Mouse (Mus musculus) heart, embryonic 12.5 days (tissue): Measurements from ENCODE around the gene Vps37d. TPM values are rescaled to one million over a fixed set of nuclear protein-coding genes. Genes with fewer than 3 reads are reported as not detected.

Source experiments
- ATAC-seq: fragments of 200-750 bp; cut with Nextera tagmentation; 2 replicates; pipeline ENCODE4 v1.8.0; 2017; ENCODE audit warnings: moderate TSS enrichment, moderate library complexity; ENCODE audit not compliant: insufficient number of reproducible peaks, low FRiP score
- H3K27ac ChIP-seq: fragments of 300-500 bp; sonication (generic); 2 replicates; pipeline ENCODE4 v1.5.1; 2016; ENCODE audit warnings: mild to moderate bottlenecking, moderate library complexity; ENCODE audit not compliant: poor library complexity, severe bottlenecking
- H3K27me3 ChIP-seq: fragments of 300-500 bp; sonication (generic); replicated peaks from 2 replicates; pipeline ENCODE4 v1.6.1; 2016; ENCODE audit warnings: mild to moderate bottlenecking, moderate library complexity
- H3K36me3 ChIP-seq: fragments of 300-500 bp; sonication (generic); 2 replicates; pipeline ENCODE4 v1.6.1; 2016; ENCODE audit warnings: mild to moderate bottlenecking, moderate library complexity
- H3K4me1 ChIP-seq: fragments of 300-500 bp; sonication (generic); replicated peaks from 2 replicates; pipeline ENCODE4 v1.6.1; 2016; ENCODE audit warnings: mild to moderate bottlenecking
- H3K4me2 ChIP-seq: fragments of 300-500 bp; sonication (generic); 2 replicates; pipeline ENCODE4 v1.6.1; 2016; ENCODE audit warnings: mild to moderate bottlenecking, moderate library complexity
- H3K4me3 ChIP-seq: fragments of 300-500 bp; sonication (generic); 2 replicates; pipeline ENCODE4 v1.5.1; 2016; ENCODE audit warnings: mild to moderate bottlenecking
- H3K9ac ChIP-seq: fragments of 300-500 bp; sonication (generic); 2 replicates; pipeline ENCODE4 v1.6.1; 2016; ENCODE audit warnings: mild to moderate bottlenecking, moderate library complexity
- H3K9me3 ChIP-seq: fragments of 300-500 bp; sonication (generic); replicated peaks from 2 replicates; pipeline ENCODE4 v1.6.1; 2016; ENCODE audit warnings: mild to moderate bottlenecking, moderate library complexity
- WGBS: fragments of 180-500 bp; shearing (Covaris S2); methylation state at CpG from one replicate; pipeline ENCODE4 v1.1.7; 2016; 5-methylcytosine and 5-hydroxymethylcytosine counted together
- polyA plus RNA-seq: library from polyadenylated mRNA; unstranded; fragments of >200 nt; fragmentation: Nextera tagmentation; extraction: Ambion mirVana; gene quantifications from 2 replicates; pipeline ENCODE4 v1.2.1, GENCODE M21; 2016

Vps37d gene
- polyA plus RNA-seq, 1 experiment from 2014 or later: 4.7 TPM

DNA sequence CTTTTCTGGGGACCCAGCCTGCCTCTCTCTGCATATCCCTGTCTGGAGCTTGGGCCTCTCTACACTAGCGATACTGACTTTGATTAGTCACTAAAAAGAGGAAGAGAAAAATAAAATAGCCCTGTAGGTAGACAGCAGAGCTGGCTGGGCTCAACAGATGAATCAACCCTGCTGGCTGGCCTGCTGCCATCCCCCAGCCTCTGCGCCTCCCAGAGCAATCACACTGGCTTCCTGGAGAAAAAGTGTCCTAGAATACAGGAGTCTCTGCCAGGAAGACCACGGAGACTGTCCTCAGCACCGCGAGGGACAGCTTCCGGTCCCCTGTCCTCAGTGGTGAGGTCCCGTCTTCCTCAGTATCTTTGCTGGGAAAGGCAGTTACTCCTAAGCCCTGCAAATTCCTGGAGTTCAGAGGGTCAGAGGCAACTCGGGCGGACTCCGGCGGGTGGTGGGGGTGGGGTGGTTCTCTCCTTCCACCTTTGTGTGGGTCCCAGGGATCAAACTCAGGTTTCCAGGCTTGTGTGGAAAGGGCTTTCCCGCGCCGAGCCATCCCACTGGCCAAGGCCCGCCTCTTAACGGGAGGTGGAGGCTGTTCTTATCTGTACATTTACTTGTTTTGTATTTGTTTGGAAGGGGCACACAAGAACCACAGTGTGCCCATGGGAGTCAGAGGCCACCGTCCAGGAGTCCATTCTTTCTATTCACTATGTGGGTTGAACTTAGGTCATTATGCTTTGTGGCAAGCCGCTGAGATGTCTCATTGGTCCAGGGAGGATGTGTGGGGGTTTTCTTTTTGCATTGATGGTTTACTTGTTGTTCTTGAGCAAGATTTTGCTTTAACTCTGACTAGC is 48.8 kb downstream of the Vps37d start:
- Histone ChIP-seq H3K4me2 (peak overlapping the region; percentile 51), H3K9me3 (peaks cover 6% of the 10 kb centered on the region; the same call in 1 of the 2 replicates), H3K4me3 (0 out of 2 replicates have a peak overlapping the region, but pooled peaks have one; percentile 4), H3K36me3 (peaks cover 17% of the 10 kb centered on the region), H3K27ac (peak overlapping the region; percentile 50), H3K4me1 (peaks cover 34% of the 10 kb centered on the region), H3K27me3 (no peaks in the 10 kb centered on the region), H3K9ac (no peak overlapping the region)
- ATAC-seq: peak; percentile 54; the same call in 1 of the 2 replicates
- WGBS: 37% methylated on average over 18 of the region's 18 CpGs

DNA sequence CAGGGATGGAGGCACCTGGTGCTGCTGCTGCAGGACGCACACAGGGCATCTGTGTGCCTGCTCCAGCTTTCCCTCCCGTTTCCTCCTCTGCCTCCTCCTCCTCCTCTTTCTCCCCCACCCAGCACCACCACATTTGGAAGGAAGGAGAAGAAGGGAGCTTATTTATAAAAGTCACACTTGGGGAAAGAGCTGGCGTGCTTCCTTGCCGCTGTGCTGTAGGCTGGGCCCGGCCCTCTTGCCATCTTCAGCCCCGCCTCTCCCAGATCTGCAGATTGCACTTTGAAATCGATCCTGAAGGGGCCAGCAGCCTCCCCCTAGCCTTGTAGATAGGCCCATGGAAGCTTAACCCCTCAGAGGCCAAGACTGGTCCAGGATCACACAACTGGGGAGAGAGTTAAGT is 52.2 kb downstream of the Vps37d start:
- no peak for ATAC-seq
- Histone ChIP-seq H3K4me2 (peak overlapping the region; percentile 95), H3K9ac (peak overlapping the region; percentile 34; the same call in 1 of the 2 replicates), H3K36me3 (0 out of 2 replicates have a peak, but pooled peaks cover 4% of the 10 kb centered on the region), H3K27me3 (no peaks in the 10 kb centered on the region), H3K9me3 (no peaks in the 10 kb centered on the region), H3K27ac (no peak overlapping the region), H3K4me3 (peak overlapping the region; percentile 76), H3K4me1 (peaks cover 52% of the 10 kb centered on the region)
- WGBS: 22% methylated on average over 7 of the region's 7 CpGs

DNA sequence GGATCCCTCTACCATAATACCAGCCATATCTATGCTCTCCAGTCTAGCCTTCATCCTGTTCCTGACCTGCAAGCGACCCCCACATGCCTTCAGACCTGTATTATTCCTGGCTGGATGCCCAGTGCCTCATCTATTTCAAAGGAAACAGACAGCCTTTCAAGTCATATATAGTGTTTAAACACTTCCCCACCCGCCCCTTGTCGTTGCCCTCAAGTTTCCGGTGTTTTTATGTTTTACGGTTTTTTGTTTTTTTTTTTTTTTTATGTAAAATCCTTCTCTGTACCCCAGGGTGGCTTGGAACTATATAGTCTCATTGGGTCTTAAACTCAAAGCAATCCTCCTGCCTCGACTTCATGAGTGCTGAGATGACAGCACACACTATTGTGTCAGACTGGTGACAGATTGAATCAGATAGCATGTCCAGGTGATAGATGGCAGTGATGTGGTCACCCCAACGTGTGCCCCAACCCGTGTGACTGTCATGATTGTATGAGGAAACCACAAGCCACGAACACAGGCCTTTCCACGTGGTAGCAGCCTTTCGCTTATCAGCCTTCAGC is 53.3 kb downstream of the Vps37d start:
- Histone ChIP-seq H3K4me1 (peaks cover 52% of the 10 kb centered on the region), H3K27ac (peak overlapping the region; percentile 75; the same call in 1 of the 2 replicates), H3K9me3 (no peaks in the 10 kb centered on the region), H3K36me3 (no peaks in the 10 kb centered on the region), H3K9ac (peak overlapping the region; percentile 84), H3K27me3 (no peaks in the 10 kb centered on the region), H3K4me2 (peak overlapping the region; percentile 95), H3K4me3 (peak overlapping the region; percentile 76)
- 34% methylated on average over 11 of the region's 11 CpGs for WGBS
- no peak for ATAC-seq

DNA sequence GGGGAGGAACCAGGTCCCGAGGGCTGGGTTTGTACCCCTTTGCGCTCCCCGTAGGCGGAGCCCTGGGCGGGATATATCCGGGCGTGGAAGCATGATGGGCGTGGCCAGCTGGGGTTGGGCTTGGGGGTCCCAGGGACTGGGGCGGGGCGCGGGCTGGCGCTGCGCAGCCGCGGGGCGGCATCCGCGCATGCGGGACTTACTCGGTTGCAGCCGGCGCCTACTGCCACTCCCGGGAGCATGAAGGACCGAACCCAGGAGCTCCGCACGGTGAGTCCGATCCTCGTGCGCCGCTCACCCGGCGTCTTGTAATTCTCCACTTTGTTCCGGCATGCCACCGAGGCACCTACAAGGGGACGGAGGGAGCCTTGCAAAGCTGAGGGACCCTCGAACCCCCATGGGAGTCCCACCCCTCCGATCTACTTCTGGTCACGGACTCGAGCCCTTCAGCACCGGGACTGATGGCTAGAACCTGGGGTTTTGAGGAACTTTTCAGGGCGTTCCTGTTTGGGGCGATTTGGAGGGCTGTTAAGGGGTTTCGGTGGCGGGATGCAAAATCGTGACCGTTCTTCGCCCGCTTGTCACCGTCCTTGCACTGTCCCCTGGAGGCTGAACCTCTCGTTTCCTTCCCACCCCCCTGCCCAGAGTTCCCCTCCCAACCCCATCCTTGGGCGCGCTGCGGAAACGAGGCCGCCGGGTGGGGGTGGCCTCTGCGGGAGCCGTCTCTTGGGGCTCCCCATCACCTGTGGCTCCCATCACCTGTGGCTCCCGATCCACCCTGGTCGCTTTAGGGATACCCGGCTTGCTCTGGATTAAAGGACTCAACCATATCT is 54.5 kb downstream of the Vps37d start, which contains the start of gene Stx1a:
Gene Stx1a, plus strand, starts transcription at position 139 of the 830 bp plus-strand sequence.
- Histone ChIP-seq H3K4me3 (peak within 1 kb of the TSS; percentile 76), H3K27ac (peak within 1 kb of the TSS; percentile 75), H3K27me3 (no peaks in the 10 kb centered on the region), H3K4me1 (peaks cover 40% of the 10 kb centered on the region), H3K9ac (peak within 1 kb of the TSS; percentile 84), H3K4me2 (peak within 1 kb of the TSS; percentile 95), H3K9me3 (no peaks in the 10 kb centered on the region), H3K36me3 (no peaks in the 10 kb centered on the region)
- peak; percentile 88 for ATAC-seq
- under 1% methylated on average over 59 of the region's 61 CpGs for WGBS

Other genes with a start within 250 kb of the Vps37d start
- not detected in 2 replicates for gene Tmem270, start 171.5 kb downstream of the Vps37d start, polyA plus RNA-seq
- 5.4 and 10.0 TPM in 2 replicates for gene Cldn13, start 162.7 kb downstream of the Vps37d start, polyA plus RNA-seq
- gene Mettl27, start 145.9 kb downstream of the Vps37d start, polyA plus RNA-seq: 8.6 and 11.1 TPM in 2 replicates
- gene Cldn4, start 131.3 kb downstream of the Vps37d start, polyA plus RNA-seq: 1.0 and 1.1 TPM in 2 replicates
- 2.5 and 3.2 TPM in 2 replicates for gene Cldn3, start 92.1 kb downstream of the Vps37d start, polyA plus RNA-seq
- 58.1 and 58.3 TPM in 2 replicates for gene Abhd11, start 69.1 kb downstream of the Vps37d start, polyA plus RNA-seq
- 12.1 and 13.3 TPM in 2 replicates for gene Stx1a, start 54.8 kb downstream of the Vps37d start, polyA plus RNA-seq
- gene Dnajc30, start 14.1 kb downstream of the Vps37d start, polyA plus RNA-seq: 25.0 and 28.4 TPM in 2 replicates
- 63.6 and 68.5 TPM in 2 replicates for gene Bud23, start 13.3 kb downstream of the Vps37d start, polyA plus RNA-seq
- gene Mlxipl, start 11.6 kb upstream of the Vps37d start, polyA plus RNA-seq: 0.59 and 1.0 TPM in 2 replicates
- gene Tbl2, start 71.4 kb upstream of the Vps37d start, polyA plus RNA-seq: 26.8 and 27.2 TPM in 2 replicates
- gene Bcl7b, start 90.0 kb upstream of the Vps37d start, polyA plus RNA-seq: 34.2 and 38.2 TPM in 2 replicates
- gene Baz1b, start 109.0 kb upstream of the Vps37d start, polyA plus RNA-seq: 37.2 and 38.4 TPM in 2 replicates
- gene Fzd9, start 173.0 kb upstream of the Vps37d start, polyA plus RNA-seq: 6.5 and 7.7 TPM in 2 replicates